7 mouse cellular contexts compared by ENCODE assay signal in the genomic region with DNA sequence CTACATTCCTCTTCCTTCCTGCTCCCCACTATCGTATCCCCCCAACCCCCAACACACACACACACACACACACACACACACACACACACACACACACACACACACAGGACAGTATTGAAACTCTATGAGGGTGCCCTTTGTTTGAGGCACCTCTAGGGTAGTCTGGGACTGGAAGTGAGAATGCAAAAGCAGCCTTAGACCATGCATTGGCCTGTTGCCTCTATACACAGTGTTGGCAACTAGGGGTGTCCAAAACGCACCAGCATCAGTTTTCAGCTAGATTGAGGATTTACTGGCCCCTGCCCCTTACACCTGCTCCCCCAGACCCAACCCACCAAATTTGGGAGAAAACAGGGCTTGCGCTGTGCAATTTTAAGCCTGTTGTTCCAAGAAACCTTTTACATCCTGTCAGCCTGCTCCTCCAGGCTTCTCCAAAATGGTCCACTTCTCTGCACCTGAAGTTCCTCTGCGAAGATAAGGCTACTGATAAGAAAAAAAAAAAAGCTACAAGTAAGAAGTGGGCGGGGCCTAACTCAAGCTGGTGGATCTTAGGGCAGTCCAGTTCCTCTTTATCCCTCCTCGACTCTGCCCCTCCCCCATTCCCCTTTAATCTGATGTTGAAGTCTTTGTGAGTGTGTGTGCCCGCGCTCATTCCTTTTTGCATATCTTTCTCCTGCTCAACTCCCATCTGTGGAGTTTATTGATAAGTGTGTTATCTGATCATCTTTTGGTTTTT. TPM values are rescaled to one million over a fixed set of nuclear protein-coding genes. Genes with fewer than 3 reads are reported as not detected.
DNase-seq lines count a peak whose midpoint lies in the region; ATAC-seq and TF ChIP-seq lines count a peak whose summit lies in the region.

No protein-coding gene starts in this region.

- no peak for DNase-seq in thymus, adult 2 months
- no peak for DNase-seq in thymus, postnatal 36 days
- DNase-seq in embryonic facial prominence, embryonic 10.5 days (ENCODE audit: low spot score), result peak; percentile 10
- DNase-seq in liver, embryonic 13.5 days, result no peak
- DNase-seq in frontal cortex, postnatal 25 days (ENCODE audit: low spot score in 2 of 2), result no peak

- TF ChIP-seq CTCF in thymus, adult 2 months (IDR thresholded peaks at IDR 0.05; ENCODE audit: borderline replicate concordance, control insufficient read depth, extremely low read depth, insufficient read depth, low read length, poor library complexity), result no peak
- no peak for TF ChIP-seq CTCF in olfactory bulb, adult 2 months (IDR thresholded peaks at IDR 0.05; ENCODE audit: insufficient read depth, low read depth, low read length)

- no peak overlapping the region for H3K9ac ChIP-seq in hindbrain, embryonic 12.5 days
- H3K9ac ChIP-seq in liver, embryonic 13.5 days, result no peak overlapping the region

- H3K4me1 ChIP-seq in thymus, adult 2 months (replicated peaks; ENCODE audit: control insufficient read depth, insufficient read depth, low read length), result no peaks in the 10 kb centered on the region
- H3K4me1 ChIP-seq in embryonic facial prominence, embryonic 10.5 days, result peaks cover 16% of the 10 kb centered on the region
- no peaks in the 10 kb centered on the region for H3K4me1 ChIP-seq in hindbrain, embryonic 12.5 days
- no peaks in the 10 kb centered on the region for H3K4me1 ChIP-seq in liver, embryonic 13.5 days (replicated peaks)
- peaks cover 7% of the 10 kb centered on the region for H3K4me1 ChIP-seq in olfactory bulb, adult 2 months (ENCODE audit: control insufficient read depth, insufficient read depth, low read length)

- no peak for TF ChIP-seq POLR2A in thymus, adult 2 months (IDR thresholded peaks at IDR 0.05; ENCODE audit: control insufficient read depth, extremely low read depth, insufficient read depth, low read length, poor library complexity)
- no peak for TF ChIP-seq POLR2A in olfactory bulb, adult 2 months (IDR thresholded peaks at IDR 0.05; ENCODE audit: insufficient read depth, low read depth, low read length)

- H3K4me2 ChIP-seq in hindbrain, embryonic 12.5 days (replicated peaks), result peak overlapping the region; percentile 66
- peak overlapping the region; percentile 54 for H3K4me2 ChIP-seq in liver, embryonic 13.5 days

- no peak overlapping the region for H3K27ac ChIP-seq in thymus, adult 2 months (ENCODE audit: control insufficient read depth, insufficient read depth, low read length)
- peak overlapping the region; percentile 66; the same call in 1 of the 2 replicates for H3K27ac ChIP-seq in embryonic facial prominence, embryonic 10.5 days (replicated peaks)
- 0 out of 2 replicates have a peak overlapping the region, but pooled peaks have one; percentile 79 for H3K27ac ChIP-seq in hindbrain, embryonic 12.5 days
- H3K27ac ChIP-seq in liver, embryonic 13.5 days, result no peak overlapping the region
- no peak overlapping the region for H3K27ac ChIP-seq in olfactory bulb, adult 2 months (ENCODE audit: insufficient read depth, low read depth, low read length)

- H3K9me3 ChIP-seq in embryonic facial prominence, embryonic 10.5 days, result no peaks in the 10 kb centered on the region
- no peaks in the 10 kb centered on the region for H3K9me3 ChIP-seq in hindbrain, embryonic 12.5 days (replicated peaks)
- H3K9me3 ChIP-seq in liver, embryonic 13.5 days (replicated peaks), result no peaks in the 10 kb centered on the region

- peaks cover 4% of the 10 kb centered on the region; the same call in 1 of the 2 replicates for H3K27me3 ChIP-seq in thymus, adult 2 months (ENCODE audit: control insufficient read depth, insufficient read depth, low read length)
- H3K27me3 ChIP-seq in embryonic facial prominence, embryonic 10.5 days (replicated peaks; ENCODE audit: low read depth, poor library complexity, severe bottlenecking), result peaks cover 85% of the 10 kb centered on the region
- H3K27me3 ChIP-seq in hindbrain, embryonic 12.5 days, result peaks cover 18% of the 10 kb centered on the region
- H3K27me3 ChIP-seq in liver, embryonic 13.5 days, result peaks cover 48% of the 10 kb centered on the region

- 0 out of 2 replicates have a peak overlapping the region, but pooled peaks have one; percentile 29 for H3K4me3 ChIP-seq in thymus, adult 2 months (ENCODE audit: control insufficient read depth, insufficient read depth, low read length)
- H3K4me3 ChIP-seq in embryonic facial prominence, embryonic 10.5 days, result peak overlapping the region; percentile 59
- H3K4me3 ChIP-seq in hindbrain, embryonic 12.5 days, result peak overlapping the region; percentile 45
- H3K4me3 ChIP-seq in liver, embryonic 13.5 days (replicated peaks), result no peak overlapping the region
- H3K4me3 ChIP-seq in olfactory bulb, adult 2 months (ENCODE audit: insufficient read depth, low read depth, low read length), result peak overlapping the region; percentile 64

- peak; percentile 56 for ATAC-seq in hindbrain, embryonic 12.5 days (ENCODE audit: low FRiP score)
- no peak for ATAC-seq in liver, embryonic 13.5 days (ENCODE audit: low read depth)

- 12% methylated on average over 7 of the region's 8 CpGs for WGBS in thymus, adult 2 months
- 29% methylated on average over 8 of the region's 8 CpGs for WGBS in embryonic facial prominence, embryonic 10.5 days
- WGBS in hindbrain, embryonic 12.5 days, result 34% methylated on average over 7 of the region's 8 CpGs
- 24% methylated on average over 7 of the region's 8 CpGs for WGBS in liver, embryonic 13.5 days (ENCODE audit: insufficient replicate concordance)
- WGBS in olfactory bulb, adult 2 months, result 31% methylated on average over 7 of the region's 8 CpGs

- H3K36me3 ChIP-seq in thymus, adult 2 months (ENCODE audit: control insufficient read depth, insufficient read depth, low read length), result no peaks in the 10 kb centered on the region
- H3K36me3 ChIP-seq in embryonic facial prominence, embryonic 10.5 days (replicated peaks), result no peaks in the 10 kb centered on the region
- no peaks in the 10 kb centered on the region for H3K36me3 ChIP-seq in hindbrain, embryonic 12.5 days
- H3K36me3 ChIP-seq in liver, embryonic 13.5 days, result no peaks in the 10 kb centered on the region

RNA-seq across cellular contexts. Expression of a gene that starts 2.6 kb away (rescaled TPM):
- polyA plus RNA-seq in thymus, adult 2 months (2012; rRNA removed), result 2.0 and 2.5 TPM in 2 replicates
- 1.3 and 1.5 TPM in 2 replicates for polyA plus RNA-seq in embryonic facial prominence, embryonic 10.5 days (2016; fragmentation: Nextera tagmentation; extraction: Ambion mirVana)
- polyA plus RNA-seq in hindbrain, embryonic 12.5 days (2016; fragmentation: Nextera tagmentation; extraction: Ambion mirVana), result 3.2 and 4.9 TPM in 2 replicates
- polyA plus RNA-seq in liver, embryonic 13.5 days (2015; fragmentation: Nextera tagmentation; extraction: Ambion mirVana), result 0.08 and 0.12 TPM in 2 replicates
- not detected in 2 replicates for polyA plus RNA-seq in olfactory bulb, adult 2 months (2012; ENCODE audit: insufficient read depth, insufficient read length, low replicate concordance, missing spikeins)

Comparison
In these comparisons a context has a peak if more than half of its experiments do, and no peak if none do; other contexts are left out.
1. H3K27ac ChIP-seq: peak in embryonic facial prominence, embryonic 10.5 days (single experiment) and hindbrain, embryonic 12.5 days (single experiment); none in thymus, adult 2 months (single experiment), liver, embryonic 13.5 days (single experiment) and olfactory bulb, adult 2 months (single experiment).